Mouse (Mus musculus) testis, adult 10 weeks (tissue): ENCODE data around the gene Dmac1. TPM values are rescaled to one million over a fixed set of nuclear protein-coding genes. Genes with fewer than 3 reads are reported as not detected.

Experiments
- polyA plus RNA-seq: library from polyadenylated mRNA; stranded (reverse); fragments of 350-450 nt; fragmentation: Illumina TruSeq; extraction: RNeasy Lipid Tissue Mini Kit (QIAGEN cat#74804); gene quantifications from one replicate; pipeline ENCODE4 v1.2.3, GENCODE M21; 2014; ENCODE audit warnings: low read depth, low replicate concordance

Gene Dmac1
- 28.9 TPM for polyA plus RNA-seq

GRCm38 (mm10) chr4:75278197-75279175, at the start of gene Dmac1:
Dmac1 (minus strand) TSS chr4:75278305.

